Mouse (Mus musculus): ENCODE data around the gene Dclre1c. TPM values are rescaled to one million over a fixed set of nuclear protein-coding genes. Genes with fewer than 3 reads are reported as not detected.

Gene Dclre1c
- 74.4 to 83.8 TPM (median 80.2 TPM) in 4 replicates for total RNA-seq (2023)

DNA sequence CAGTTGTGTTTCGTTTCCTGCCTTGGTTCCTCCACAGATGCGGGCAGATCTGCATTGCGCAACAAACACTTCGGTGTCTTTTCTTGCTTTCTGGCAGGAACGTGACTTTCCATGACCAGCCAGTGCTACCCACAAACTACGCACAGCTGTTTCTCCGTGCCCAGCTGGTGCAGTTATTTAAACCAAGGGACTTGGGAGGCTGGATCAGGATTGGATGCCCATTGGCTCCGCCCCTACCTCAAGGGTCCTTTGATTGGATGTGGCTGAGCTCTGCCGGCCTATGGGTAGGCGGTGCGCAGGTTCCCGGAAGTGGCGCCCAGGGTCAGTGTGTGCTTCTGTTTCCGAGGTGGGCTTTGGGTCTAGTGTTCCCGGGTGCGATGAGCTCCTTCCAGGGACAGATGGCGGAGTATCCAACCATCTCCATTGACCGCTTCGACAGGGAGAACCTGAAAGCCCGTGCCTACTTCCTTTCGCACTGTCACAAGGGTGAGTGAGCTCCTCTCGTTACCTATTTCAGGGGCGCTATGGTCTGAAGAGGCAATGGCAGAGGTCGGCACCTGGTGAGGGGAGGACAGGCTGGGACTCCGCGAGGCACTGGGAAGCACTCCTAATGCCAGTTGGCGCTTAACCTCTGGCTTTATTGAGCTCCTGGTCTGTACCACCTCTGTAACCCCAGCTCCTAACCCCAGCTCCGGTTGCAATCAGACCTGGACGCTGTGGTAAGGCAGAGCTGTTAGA, at the start of gene Dclre1c:
Dclre1c (plus strand) TSS at position 291 of the 738 bp plus-strand sequence.

DNA sequence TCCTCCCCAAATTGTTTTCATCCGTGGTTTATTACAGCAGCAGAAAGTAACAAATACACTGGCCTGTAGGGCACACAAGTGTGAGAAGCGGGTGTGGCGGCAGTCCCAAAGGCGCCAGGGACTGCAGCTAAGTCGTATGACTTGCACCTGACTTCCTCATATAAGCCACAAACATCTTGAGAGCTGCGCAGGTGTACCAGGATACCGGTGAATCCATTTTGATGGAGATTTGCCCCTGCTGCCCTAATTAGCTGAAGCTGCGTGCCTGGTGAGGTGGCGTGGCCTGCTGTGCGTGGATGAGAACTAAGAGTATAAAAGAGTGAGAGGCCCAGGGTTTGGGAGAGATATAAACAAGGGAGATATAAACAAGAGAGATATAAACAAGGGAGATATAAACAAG, 26.8 kb upstream of the Dclre1c start, which contains the start of gene Olah:
Olah (minus strand) TSS at position 101 of the 400 bp plus-strand sequence.

DNA sequence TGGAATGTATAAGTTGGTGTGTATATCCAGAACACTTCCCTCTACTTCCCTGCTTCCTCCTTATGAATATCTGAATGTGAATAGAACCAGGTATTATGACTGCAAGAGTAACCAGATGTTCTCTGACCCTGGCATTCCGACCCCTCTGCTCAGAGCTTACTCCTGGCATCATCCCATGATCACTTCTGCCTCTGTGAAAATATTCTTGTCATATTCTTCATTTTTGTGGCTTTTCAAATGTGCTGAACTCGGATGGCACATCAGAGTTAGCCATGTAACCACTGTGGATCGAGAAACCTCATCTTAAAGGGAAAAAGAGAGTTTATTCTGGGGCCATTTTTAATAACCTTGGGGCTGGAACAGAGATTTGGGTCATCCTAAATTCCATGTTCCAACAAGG, 1.4 kb upstream of the Dclre1c start, which contains the start of gene Meig1:
Meig1 (minus strand) TSS at position 101 of the 400 bp plus-strand sequence.

DNA sequence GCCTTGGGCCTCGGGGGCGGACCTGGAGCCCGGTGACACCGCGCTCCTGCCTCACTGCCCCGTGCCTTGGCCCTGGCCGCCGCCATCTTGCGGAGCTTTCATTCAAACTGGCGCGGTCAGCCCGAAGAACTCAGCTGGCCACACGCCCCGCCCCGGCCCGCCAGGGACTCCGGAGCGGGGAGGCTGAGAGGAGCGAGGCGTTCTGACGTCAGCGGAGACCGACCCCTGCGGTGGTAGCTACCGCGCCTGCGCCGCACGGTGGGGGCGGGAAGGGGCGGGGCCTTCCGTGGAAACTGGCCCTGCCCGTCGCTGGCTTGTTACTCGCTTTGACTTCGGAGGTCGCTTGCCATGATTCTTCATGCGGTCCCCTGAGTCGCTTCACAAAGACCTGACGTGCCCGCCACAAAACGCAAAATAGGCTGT, 50.9 kb downstream of the Dclre1c start, which contains the start of gene Suv39h2:
Suv39h2 (minus strand) TSS at position 171 of the 423 bp plus-strand sequence.

DNA sequence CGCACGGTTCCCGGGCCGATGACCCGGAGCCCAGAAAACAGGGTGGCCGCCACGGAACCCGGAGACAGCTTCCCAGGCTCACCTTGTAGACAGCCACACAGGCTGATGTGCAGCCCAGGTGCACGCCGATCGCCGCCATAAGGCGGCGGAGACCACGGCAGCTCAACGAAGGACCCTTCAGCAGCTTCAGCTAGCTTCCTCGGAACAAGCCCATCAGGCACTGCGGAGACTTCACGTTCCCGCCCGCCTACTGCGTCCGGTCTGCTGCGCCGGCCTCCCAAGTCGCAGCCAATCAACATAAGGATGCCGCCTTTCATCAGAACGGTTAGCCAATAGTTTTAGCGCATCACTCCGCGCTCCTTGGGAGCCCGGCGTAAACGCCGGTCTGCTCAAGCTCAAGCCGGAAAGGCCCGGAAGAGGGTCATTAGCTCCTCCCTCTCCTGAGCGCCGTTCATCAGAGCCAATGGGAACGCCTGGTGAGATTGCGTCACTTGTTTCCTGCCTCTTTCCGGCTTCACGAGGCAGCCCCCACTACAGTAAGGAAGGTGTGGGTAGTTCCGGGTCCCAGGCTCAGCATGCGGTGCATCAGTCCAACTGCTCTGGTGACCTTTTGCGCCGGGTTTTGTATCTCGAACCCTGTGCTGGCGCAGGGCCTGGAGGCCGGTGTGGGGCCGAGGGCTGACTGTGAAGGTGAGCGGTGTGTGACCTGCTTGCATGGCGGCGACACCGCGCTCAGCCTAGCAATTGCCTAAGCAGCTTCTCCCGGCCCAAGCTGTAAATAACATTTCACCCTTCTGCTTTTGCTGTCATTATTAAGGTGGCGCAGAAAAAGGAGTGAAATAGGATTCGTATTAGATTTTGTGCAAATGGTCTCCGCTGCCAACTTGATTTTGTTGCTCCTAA, 88.9 kb downstream of the Dclre1c start, which contains the start of the genes Gm45902, Hspa14 and Cdnf:
Gm45902 (minus strand) TSS at position 239 of the 903 bp plus-strand sequence.
Hspa14 (minus strand) TSS at position 263 of the 903 bp plus-strand sequence.
Cdnf (plus strand) TSS at position 479 of the 903 bp plus-strand sequence.

Other genes with a start within 250 kb of the Dclre1c start
- 33.2 to 35.7 TPM (median 34.1 TPM) in 4 replicates for gene Nmt2, start 139.9 kb upstream of the Dclre1c start, total RNA-seq (2023)
- gene Rpp38, start 91.5 kb upstream of the Dclre1c start, total RNA-seq (2023) = 2.6 to 4.5 TPM (median 3.6 TPM) in 4 replicates
- not detected in 4 replicates for gene Acbd7, start 88.0 kb upstream of the Dclre1c start, total RNA-seq (2023)
- gene Olah, start 26.9 kb upstream of the Dclre1c start, total RNA-seq (2023) = not detected in 4 replicates
- 1.1 to 1.7 TPM in 2 of 4 replicates, not detected in the others for gene Meig1, start 1.5 kb upstream of the Dclre1c start, total RNA-seq (2023)
- gene Suv39h2, start 50.9 kb downstream of the Dclre1c start, total RNA-seq (2023) = 2.3 to 3.5 TPM (median 3.0 TPM) in 4 replicates
- gene Gm45902, start 88.7 kb downstream of the Dclre1c start, total RNA-seq (2023) = 29.2 to 39.0 TPM (median 35.2 TPM) in 4 replicates
- 163 to 201 TPM (median 191 TPM) in 4 replicates for gene Hspa14, start 88.7 kb downstream of the Dclre1c start, total RNA-seq (2023)
- 0.81 to 1.5 TPM (median 0.96 TPM) in 4 replicates for gene Cdnf, start 88.9 kb downstream of the Dclre1c start, total RNA-seq (2023)
- gene Fam107b, start 146.4 kb downstream of the Dclre1c start, total RNA-seq (2023) = 284 to 345 TPM (median 311 TPM) in 4 replicates

All from B cell, adult 62 days (primary cell).